Mouse (Mus musculus): ENCODE measurements around the gene Olfr1311.
"Not testable (repeated sequence)": the region's sequence is repeated elsewhere in the genome, so short reads cannot be mapped to it uniquely, and the experiment has no call there.

The Olfr1311 gene

GRCm38 (mm10) chr2:112024312-112024711 is at the start of gene Olfr1311:
Gene Olfr1311, minus strand, starts transcription at chr2:112024412.
- DNase-seq (ENCODE audit: low read depth, low spot score), result no peak

GRCm38 (mm10) chr2:112050138-112050537 is 25.9 kb upstream of the Olfr1311 start, which contains the start of gene Olfr1312:
Gene Olfr1312, minus strand, starts transcription at chr2:112050238.
- DNase-seq (ENCODE audit: low read depth, low spot score), result no peak

DNA sequence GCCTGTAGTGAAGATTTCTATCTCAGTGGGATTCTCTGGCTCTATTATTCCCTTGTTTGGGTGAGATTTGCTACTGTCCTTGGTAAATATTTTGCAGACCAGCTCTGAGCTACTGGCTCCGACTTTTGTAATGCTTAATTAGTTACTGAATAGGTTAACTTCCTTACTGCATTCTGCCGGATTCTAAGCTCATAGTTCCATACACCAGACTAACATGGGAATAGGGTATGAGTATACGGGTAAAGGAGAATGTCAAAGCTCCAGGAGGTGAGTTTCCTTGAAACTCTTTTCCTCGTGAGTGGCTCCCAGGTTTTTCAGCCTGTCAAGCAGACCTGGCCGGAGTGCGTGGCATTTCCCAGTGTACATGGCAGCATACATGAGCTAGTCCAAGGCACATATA is 2.8 kb upstream of the Olfr1311 start:
- not testable (repeated sequence) for DNase-seq (ENCODE audit: low read depth, low spot score)

DNA sequence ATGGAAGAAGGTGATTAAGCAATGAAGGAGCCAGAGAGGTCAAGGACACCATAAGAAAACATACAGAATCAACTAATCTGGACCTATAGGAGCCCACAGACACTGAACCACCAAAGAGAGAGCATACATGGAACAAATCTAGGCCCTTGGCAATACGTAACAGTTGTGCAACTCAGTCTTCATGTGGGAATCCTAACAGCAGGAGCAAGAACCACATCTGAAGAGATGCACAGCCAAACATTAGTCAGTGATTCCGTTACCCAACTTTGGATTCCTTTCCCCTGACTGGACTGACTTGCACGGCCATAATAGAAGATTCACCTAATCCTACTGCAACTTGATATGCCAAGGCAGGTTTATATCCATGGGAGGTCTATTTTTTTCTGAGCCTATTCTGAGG is 9.3 kb downstream of the Olfr1311 start:
- no peak for DNase-seq (ENCODE audit: low read depth, low spot score)

- no peak for DNase-seq (ENCODE audit: low read depth, low spot score)
These were observed 11.6 kb downstream of the Olfr1311 start, which contains the start of gene Olfr1310 for GRCm38 (mm10) chr2:112012608-112013007. Gene Olfr1310, minus strand, starts transcription at chr2:112012708.

GRCm38 (mm10) chr2:111990181-111990580 is 34.0 kb downstream of the Olfr1311 start, which contains the start of gene Olfr1309:
Gene Olfr1309, minus strand, starts transcription at chr2:111990281.
- DNase-seq (ENCODE audit: low read depth, low spot score), result no peak

All from WW6 (cell line).